Mouse (Mus musculus) ES-E14 (cell line): ENCODE results near the gene Dgkd.

Source experiments
- CHD2 ChIP-seq: IDR thresholded peaks from 2 replicates; pipeline ENCODE4 v1.6.1; 2014; ENCODE audit warnings: mild to moderate bottlenecking, low read depth, low read length, inconsistent platforms
- HCFC1 ChIP-seq: IDR thresholded peaks from 2 replicates; pipeline ENCODE4 v1.6.1; 2012; ENCODE audit warnings: low read length, inconsistent platforms, borderline replicate concordance; ENCODE audit not compliant: insufficient read depth
- MAFK ChIP-seq: IDR thresholded peaks from 2 replicates; pipeline ENCODE4 v1.6.1; 2014; ENCODE audit warnings: mild to moderate bottlenecking, low read depth, low read length, inconsistent platforms; ENCODE audit not compliant: insufficient read depth
- ZC3H11A ChIP-seq: IDR thresholded peaks from 2 replicates; pipeline ENCODE4 v1.6.1; 2012; ENCODE audit warnings: low read depth, mild to moderate bottlenecking, inconsistent platforms, low read length, borderline replicate concordance
- ZNF384 ChIP-seq: IDR thresholded peaks from 2 replicates; pipeline ENCODE4 v1.6.1; 2012; ENCODE audit warnings: low read depth, low read length, inconsistent platforms

GRCm38 (mm10) chr1:87936516-87936915 lies 83.4 kb downstream of the Dgkd start:
- TF ChIP-seq ZC3H11A, result no peak
- no peak for TF ChIP-seq CHD2
- TF ChIP-seq HCFC1, result no peak
- TF ChIP-seq MAFK, result no peak
- no peak for TF ChIP-seq ZNF384
